Mouse (Mus musculus) brain, adult 2 months (tissue): ENCODE measurements around the gene Brd9.

Source experiments
- DNase-seq: peaks from one replicate; pipeline ENCODE4 v3.0.0; 2011; ENCODE audit warnings: low read depth, low spot score

Brd9 gene

DNA sequence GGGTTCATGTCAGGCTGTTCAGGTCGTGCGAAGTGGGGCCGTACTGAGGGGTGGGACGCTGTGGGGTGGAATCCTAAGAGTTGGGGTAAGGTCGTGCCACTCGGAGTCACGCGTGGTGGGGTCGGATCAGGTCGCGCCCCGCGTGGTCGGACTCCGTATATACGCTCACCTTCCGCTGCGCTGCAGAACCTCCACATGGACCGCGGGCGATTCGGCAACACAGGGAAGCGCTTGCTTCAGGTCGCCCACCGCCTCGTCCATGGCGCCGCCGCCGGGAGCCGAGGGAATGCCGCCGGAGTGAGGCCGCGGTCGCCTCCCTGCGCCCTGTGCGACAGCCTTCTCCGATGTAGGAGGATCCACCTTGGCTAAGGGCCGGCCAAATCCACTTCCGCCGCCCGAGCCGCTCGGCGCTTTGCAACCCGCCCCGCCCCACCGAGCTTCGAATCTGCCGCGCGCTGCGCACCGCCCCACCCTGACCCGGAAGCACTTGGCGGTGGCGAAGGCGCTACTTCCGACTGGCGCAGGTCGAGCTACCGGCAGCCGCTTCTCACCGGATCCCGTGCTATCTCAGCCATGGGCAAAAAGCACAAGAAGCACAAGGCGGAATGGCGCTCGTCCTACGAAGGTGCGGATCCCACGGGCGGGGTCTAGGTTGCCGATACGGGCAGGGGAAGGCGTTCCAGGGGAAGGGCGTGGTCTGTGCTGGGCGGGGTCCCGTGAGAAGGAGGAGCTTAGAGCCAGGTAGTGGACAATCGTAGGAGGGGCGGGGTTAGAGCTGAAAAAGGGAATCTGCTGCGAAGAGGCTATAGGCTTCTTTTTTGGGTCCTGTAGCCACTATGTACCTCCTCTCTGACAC lies at the start of gene Brd9, which contains the start of gene Trip13:
TSS of gene Brd9 (plus strand) at position 491 of the 856 bp plus-strand sequence.
TSS of gene Trip13 (minus strand) at position 464 of the 856 bp plus-strand sequence.
- DNase-seq = peak; percentile 90

DNA sequence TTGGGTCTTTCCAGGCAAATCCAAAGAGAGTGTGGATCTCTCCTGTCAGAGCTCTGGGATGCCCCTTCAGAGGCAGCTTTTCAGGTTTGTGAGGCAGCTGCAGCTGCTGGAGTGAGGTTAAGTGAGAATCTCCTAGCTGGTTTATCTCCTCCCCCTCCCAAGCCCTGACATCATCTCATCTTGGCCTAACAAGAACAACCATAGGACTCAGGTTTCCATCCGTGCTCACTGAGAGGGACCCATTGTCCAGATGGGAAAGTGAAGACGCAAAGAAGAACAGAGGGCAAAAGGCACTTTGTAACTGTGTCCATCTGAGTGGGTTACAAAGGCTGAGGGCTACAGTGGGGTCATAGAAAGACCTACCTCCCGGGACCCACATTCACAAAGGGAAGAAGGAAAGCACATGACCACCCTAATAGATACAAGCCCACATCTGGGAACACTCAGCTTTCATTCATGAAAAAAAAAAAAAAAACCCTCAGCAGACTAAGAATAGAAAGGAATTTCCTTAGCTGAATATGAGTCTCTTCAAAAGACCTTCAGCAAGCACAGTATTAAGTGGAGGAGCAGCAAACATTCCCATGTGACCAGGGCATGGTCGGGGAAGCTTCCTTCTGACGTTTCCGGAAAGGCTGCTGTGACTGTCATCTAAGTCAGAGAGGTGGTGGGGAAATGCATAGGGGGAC lies 45.0 kb upstream of the Brd9 start:
- DNase-seq = no peak

DNA sequence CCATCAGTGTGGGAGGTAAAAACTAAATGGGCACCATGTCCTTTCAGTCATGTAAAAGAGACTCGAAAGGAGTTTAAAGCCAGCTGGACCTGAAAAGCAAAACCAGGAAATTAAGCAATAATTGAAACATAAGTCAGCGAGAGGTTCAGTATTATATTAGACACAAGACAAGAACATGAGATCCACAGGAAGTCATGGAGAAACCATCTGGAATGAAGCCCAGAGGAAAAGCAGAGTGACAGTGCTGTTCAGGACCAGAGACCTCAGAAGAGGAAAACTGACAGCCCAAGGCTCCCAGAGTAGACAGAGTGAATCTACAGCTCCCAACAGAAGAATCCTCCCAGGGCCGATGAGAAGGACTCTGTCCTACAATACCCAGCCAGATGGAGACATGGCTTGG lies 40.0 kb upstream of the Brd9 start:
- no peak for DNase-seq

DNA sequence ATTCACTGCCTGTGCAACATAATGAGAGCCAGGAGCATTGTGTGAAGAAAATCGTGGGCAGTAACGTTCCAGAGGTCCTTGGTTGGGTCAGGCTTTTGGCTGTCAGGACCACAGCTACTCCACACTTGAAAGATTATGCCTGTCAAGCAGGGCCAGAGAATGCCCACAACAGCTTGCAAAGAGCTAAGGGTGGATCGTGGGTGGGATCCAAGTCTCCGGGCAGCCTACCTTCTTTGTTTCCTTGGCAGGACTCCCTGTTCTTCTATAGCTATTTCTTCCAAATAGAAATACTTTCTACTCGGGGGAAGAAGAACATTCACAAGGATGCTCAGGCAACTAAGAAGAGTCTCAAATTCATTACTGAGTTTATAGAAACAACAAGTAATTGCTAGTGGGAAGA lies 30.5 kb upstream of the Brd9 start:
- DNase-seq = peak; percentile 17

DNA sequence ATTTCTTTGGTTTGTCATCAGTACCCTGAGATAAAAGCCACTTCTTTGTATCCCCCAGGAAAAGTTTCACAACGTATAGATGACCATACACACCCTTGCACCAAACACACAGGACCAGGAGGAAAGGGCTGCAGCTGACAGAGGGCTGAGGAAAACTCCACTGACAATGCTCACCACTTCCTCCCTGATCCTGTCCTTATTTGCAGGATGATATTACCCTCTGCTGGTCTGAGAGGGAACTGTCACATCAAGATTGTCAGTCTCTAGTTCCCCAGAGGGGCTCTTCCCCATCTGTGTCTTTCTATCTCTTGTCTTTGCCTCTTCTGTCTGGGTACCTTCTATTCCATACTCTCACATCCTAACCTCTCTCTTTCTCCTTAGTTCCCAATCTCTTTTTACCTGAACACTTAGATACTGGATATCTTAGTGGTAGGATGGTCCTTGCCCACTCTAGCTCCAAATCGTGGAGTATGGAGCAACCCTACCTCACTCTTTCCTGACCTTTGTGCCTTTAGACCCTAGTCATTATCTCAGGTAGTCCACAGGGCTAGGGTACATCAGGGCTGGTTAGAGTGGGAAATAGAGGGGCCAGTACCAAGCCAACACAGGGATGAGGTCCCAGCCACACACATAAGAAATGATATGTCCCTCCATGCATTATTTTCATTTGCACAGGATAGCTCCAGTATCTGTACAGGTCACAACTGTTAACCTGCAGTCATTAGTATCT lies 29.8 kb upstream of the Brd9 start:
- peak; percentile 66 for DNase-seq

DNA sequence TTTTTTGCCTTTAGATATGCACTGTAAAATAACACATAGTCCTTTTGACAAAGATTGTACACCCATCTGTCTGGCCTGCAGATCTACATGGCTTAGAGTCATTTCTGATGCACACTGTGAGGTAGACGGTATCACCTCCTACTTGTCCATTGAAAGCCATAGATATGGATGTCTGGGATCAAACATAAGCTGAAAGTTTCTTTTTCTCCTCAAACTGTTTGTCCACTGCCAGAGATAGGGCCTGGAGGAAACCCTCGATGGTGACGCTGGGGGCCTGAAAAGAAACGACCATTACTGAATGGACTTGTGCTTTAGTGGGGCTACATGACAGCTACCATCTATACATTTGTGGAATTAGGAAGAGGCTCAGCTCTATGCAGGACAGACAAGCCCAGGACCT lies 24.5 kb upstream of the Brd9 start:
- DNase-seq = no peak

DNA sequence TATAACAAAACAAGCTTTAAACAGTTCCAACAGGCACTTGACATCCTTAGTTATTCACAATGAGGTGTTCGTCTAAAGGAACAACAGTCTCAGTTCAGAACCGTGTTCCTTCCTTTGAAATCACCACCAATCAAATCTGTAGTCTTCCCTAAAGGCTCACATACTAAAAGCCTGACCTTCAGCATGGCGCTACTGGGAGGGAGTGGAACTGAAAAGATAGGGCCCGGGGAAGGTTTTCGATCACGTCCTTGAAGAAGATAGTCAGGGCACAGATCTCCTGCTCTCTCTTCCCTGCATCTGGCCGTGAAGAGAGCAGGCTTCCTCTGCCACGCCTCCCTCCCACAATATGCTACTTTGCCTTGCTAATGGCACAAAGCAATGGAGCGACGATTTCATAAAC lies 5.4 kb upstream of the Brd9 start:
- DNase-seq = no peak

DNA sequence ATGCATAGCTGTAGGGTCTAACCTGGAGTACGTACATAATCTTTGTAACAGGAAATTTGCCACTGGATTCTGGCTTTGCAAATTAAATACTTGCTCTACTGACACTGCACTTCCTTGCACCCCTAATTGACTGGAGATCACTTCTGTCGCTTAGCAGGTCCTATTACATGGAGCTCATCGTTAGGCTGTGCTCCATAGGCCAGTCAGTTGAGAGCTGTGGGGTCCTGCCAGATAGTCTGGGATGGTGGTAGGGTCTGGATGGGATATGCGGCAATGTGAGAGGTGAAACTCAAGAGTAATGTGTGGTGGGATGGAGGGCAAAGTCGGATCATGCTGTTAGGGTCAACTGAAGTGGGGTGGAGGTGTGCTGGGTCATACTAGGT lies 682 bp upstream of the Brd9 start:
- no peak for DNase-seq

DNA sequence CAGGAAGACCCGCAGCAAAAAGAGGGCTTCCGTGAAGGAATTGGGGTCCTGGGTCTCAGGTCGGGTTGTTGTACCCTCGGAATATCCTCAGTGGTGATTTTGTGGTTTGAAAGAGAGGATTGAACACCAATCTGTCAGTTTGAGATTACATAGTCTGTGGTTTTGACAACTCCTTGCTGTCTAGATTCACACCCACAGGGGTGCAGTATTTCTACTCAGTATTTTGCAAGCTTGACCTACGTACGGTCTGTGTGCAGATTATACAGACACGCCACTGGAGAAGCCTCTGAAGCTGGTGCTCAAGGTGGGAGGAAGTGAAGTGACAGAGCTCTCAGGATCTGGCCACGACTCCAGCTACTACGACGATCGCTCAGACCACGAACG lies 558 bp downstream of the Brd9 start:
- peak; percentile 31 for DNase-seq

DNA sequence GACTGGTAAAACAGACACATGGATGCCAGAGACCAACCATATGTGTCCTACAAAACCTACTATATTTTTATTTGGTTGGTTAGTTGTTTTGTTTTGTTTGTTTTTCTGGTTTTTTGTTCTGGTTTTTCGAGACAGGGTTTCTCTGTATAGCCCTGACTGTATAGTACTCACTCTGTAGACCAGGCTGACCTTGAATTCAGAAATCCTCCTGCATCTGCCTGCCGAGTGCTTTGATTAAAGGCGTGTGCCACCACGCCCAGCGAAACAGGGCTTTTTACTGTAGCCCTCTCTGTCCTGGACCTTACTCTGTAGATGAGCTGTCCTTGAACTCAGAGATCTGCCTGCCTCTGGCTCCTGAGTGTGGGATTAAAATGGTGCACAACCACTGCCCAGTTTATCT lies 1.5 kb downstream of the Brd9 start:
- no peak for DNase-seq

DNA sequence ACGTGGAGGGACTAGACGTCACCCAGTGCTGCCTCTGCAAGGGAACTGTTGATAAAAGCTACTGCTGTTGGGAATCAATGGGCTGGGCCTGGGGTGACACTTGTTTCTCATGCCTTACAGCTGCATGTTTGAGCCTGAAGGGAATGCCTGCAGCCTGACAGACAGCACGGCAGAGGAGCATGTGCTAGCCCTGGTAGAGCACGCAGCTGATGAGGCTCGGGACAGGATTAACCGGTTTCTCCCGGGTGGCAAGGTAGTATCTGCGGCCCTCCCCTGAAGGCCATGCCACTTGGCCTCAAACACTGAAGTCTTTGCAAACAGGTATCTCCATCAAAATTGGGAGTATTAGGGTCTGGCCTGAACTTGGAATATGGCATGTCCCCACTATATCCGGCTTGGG lies 7.0 kb downstream of the Brd9 start:
- DNase-seq = no peak

DNA sequence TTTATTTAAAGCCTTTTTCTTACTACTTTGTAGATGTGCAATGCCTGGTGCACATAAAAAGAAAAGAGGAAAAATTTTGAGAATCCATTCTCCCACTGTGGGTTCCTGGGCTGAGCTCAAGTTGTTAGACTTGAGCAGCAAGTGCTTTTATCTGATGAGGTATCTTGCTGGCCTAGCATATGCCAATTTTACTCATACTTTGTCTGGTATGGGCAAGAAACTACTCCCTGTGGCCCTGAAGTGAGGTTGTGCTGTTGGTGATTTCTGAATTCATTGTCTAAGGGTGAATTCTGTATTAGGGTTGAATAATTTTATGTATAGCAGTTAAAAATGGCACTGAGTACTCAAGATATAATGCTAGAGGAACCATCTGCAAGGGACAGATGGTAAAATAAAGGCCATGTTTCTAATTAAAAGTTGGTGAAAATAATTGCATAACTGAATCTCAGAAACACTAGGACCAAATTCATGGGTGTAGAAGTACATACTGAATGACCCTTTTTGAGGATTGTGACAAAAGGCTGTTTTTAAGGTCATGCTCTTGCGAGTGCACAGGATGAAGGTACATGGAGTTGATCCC lies 16.0 kb downstream of the Brd9 start:
- DNase-seq = peak; percentile 49

DNA sequence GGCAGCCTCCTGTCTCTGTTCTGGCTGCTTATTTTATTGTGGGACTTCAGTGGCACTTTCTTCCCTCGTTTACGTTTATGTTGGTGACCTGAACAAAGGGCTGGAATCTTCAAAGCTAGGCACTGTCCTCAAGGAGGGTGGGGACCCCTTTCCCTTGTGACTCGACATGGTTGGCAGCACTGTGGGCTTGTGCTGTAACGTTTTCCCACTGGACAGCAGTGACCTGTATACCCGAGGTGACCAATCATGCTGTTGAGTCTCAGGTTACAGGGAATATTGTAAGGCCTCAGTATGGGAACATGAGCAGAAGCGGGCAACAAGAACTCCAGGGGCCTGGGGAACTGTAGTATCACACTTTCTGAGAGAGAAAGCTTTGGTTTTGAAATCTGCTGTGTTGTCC lies 17.1 kb downstream of the Brd9 start:
- DNase-seq = no peak

DNA sequence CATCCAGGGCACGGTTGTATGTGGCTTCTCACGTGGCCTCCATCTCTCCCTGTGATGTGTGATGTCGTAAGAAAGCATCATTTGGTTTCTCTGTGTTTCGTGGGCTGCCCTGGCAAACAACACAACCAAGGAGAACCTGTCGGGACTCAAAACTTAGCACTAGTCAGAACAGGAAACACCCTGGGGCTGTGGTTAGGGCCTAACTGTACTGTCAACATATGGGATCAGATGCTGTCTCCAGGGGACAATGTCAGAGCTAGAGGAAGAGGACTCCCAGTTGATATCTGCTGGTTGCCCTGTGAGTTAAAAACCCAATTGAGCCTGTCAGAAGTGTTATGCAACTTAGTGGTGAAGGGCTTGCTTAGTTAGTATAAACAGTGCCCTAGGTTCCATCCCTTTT lies 17.9 kb downstream of the Brd9 start:
- no peak for DNase-seq

DNA sequence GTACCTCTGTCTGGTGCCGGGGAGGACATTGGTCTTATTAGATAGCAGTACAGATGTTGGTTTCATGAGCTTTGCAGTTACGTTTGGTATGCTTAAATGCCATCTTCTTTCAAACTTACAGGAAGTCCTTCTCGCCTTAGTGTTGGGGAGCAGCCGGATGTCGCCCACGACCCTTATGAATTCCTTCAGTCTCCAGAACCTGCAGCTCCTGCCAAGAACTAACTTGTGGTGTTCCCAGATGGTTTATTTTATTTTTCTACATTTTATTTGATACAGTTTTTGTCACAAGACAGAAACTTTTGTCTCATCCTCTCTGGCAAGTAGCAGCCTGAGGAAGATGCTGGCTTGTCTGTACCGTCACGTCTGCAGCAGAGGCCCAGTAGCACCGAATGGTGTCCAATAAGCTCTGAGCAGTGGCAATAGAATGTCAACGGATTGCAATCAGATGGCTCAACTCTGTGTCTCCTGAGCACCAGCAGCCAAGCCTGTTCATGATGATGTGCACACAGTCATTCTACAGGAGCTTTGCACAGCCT lies 22.6 kb downstream of the Brd9 start:
- DNase-seq = peak; percentile 81

DNA sequence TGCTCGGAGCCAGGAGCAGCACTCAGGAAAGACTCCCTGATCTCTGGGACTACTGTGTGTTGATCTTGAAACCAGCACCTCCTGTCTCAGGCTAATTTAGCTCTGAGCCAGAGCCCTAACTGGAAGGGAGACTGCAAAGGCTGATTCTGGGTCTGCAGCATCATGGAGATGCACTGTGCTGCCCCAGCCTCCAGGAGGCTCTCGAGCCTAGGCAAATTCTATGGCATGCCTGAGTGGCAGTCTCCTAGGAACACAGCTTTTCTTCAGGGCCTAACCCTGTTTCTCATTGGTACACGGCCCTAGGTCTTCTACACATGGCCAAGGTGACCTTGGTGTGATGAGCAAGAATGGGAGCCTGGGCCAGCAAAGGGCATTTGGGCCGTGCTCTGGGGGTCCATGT lies 23.6 kb downstream of the Brd9 start:
- peak; percentile 56 for DNase-seq

DNA sequence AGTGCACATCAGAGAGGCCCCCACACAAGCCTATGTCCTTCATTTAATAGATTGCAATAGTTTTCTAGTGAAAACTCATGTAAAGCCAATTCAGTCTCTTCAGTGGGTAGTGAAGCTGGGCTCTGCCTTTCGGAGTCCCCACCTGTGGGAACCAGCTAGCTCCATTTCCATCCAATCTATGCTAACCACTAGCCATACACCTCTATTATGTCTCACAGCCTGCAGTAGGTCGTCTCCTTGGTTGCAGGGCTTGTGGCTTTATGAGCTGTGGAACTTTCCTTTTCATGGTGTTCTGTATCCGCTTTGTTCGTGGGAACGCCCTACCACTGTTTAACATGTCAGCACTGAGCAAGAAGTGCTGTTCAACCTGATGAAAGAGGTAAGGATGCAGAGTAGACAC lies 25.9 kb downstream of the Brd9 start, which contains the start of gene Zdhhc11:
TSS of gene Zdhhc11 (plus strand) at position 301 of the 400 bp plus-strand sequence.
- DNase-seq = no peak

DNA sequence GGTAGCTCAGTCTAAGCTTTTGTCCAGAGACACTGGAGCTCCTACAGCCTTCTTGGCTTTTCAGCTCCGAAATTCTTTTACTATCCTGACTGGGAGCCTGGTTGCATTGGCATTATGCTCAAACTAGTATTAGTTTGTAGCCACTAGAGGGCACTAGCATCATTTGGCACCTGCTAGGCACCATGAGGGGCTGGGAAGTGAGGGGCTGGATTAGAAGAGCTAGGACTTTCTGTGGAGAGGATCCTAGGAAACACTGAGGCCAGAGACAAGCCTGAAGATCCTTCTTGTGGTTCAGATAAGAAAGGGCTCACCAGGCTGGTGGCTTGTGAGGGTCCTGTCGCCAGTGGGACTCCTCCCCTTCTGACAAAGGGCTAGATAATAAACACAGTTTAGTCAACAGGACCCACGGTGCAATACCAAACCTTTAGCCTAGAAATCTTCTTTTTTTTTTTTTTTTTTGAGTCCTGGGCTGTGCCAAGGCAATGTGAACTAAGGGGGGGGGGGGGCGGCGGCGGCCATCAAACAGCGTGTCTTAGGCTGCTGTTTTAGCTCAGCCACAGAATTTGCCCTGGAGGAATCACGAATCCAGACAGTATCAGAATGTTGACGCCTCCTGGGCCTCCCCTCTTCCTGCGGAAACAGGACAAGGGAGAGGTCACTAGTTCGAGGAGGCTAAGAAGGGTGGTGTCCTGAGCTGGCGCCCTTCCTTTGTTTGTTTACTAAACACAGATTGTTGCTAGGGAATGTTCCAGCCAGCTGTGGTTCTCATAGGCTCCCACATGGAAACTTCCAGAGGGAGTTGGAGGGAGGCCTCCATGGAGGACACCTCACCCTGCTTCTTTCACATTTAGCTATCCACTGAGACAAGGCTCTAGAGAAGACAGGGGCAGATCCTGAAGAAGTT lies 33.2 kb downstream of the Brd9 start:
- DNase-seq = peak; percentile 83

DNA sequence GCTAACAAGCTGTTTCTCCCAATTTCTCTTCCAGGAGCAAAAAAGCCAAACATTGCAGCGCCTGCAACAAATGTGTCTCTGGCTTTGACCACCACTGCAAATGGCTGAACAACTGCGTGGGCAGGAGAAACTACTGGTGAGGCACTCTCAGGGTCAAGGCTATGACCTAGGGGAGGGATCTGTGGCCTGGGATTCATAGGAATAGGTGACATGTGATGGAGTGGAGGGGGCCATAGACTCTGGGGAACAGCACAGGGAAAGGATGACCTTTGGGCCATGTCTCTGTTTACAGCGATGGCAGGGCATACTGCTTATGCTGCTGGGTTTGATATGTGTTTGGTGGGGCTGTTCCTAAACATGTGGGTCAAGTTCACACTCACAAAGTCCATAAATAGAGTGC lies 36.9 kb downstream of the Brd9 start:
- DNase-seq = no peak

DNA sequence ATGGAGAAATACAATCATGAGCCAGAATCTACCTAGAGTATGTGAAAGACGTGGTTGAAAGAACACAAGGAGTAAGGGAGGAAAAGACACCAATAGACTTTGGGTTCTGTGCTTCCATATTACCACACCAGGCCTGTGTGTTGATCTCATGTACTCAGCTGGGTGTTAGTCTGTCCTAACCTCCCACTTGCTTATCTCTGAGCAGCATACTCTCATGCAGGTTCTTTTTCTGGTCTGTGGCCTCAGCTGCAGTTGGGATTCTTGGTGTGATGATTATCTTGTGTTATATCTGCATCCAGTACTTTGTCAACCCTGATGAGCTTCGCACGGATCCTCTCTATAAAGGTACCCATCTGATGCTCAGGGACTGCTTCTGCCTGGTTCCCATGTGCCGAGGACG lies 39.3 kb downstream of the Brd9 start:
- DNase-seq = no peak

DNA sequence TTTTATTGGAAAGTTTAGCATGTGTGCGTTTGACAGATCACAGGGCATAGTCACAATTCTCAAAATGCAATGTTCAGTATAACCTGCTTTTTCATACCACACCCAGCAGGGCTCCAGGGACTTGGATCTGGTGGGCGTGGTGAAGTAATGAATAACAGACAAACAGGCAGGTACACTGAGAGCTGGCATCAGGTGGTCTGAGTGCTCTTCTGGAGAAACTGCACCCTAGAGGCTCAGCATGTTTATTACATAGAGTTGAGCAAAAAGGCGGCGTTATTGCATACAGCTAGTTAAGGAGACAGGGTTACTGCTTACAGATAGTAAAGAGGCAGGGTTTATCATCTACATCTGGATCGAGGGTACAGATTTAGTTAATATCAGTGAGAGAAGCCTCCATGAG lies 52.7 kb downstream of the Brd9 start:
- DNase-seq = no peak
